Mouse (Mus musculus) C2C12 (cell line): Measurements from ENCODE around the gene Cdc42se2.

ENCODE experiments used
- CTCF ChIP-seq: IDR thresholded peaks from one replicate; pipeline ENCODE4 v1.5.1; 2011; ENCODE audit not compliant: control insufficient read depth, insufficient read depth, insufficient read length
- FOSL1 ChIP-seq: IDR thresholded peaks from one replicate; pipeline ENCODE4 v1.8.0; 2011; ENCODE audit warnings: mild to moderate bottlenecking, low read length; ENCODE audit not compliant: poor library complexity, insufficient read depth, severe bottlenecking
- MAX ChIP-seq: IDR thresholded peaks from one replicate; pipeline ENCODE4 v1.6.1; 2011; ENCODE audit warnings: mild to moderate bottlenecking, control low read depth
- MYOD1 ChIP-seq: IDR thresholded peaks from one replicate; pipeline ENCODE4 v1.6.1; 2011; ENCODE audit warnings: low read depth; ENCODE audit not compliant: control insufficient read depth, insufficient read length
- MYOG ChIP-seq: IDR thresholded peaks from one replicate; pipeline ENCODE4 v1.6.1; 2011; ENCODE audit not compliant: control insufficient read depth, insufficient read length; ENCODE audit errors: extremely low read depth

DNA sequence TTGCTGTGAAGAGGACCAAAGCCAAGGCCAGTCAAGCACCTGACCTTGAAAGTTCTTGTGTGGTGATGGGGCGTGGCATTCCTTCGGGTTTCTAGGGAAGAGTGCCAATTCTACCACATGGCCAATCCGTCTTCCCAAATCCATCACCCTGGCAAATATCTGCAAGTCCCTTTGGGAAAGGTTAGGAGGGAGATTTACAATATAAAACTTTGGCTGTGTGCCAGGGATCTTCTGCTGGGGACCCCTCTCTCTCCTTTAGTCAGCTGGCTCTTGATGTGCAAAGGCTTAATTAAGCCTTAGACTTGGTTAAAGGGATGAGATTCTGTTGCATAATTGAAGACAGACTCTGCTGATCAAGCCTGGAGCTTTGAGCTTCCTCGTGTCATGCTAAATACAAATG lies 30.0 kb upstream of the Cdc42se2 start:
- no peak for TF ChIP-seq CTCF
- no peak for TF ChIP-seq FOSL1
- TF ChIP-seq MYOG: no peak
- no peak for TF ChIP-seq MAX
- TF ChIP-seq MYOD1: no peak
